Mouse (Mus musculus) liver, embryonic 14.5 days (tissue): Measurements from ENCODE around the gene Psmb2. TPM values are rescaled to one million over a fixed set of nuclear protein-coding genes. Genes with fewer than 3 reads are reported as not detected.

Experiments
- ATAC-seq: fragments of 200-750 bp; cut with Nextera tagmentation; 2 replicates; pipeline ENCODE4 v1.8.0; 2017; ENCODE audit warnings: moderate number of reproducible peaks, mild to moderate bottlenecking, moderate library complexity; ENCODE audit not compliant: insufficient read depth
- DNase-seq, 3 experiments: peaks; one replicate each; pipeline ENCODE4 v3.0.0-alpha.2; 2012 to 2013; ENCODE audit warnings: low read depth in 3 of 3, low spot score in 3 of 3
- H3K27ac ChIP-seq: fragments of 300-500 bp; sonication (generic); 2 replicates; pipeline ENCODE4 v1.5.1; 2014; ENCODE audit warnings: moderate library complexity, mild to moderate bottlenecking, control low read depth, inconsistent platforms
- H3K27me3 ChIP-seq: fragments of 300-500 bp; sonication (generic); 2 replicates; pipeline ENCODE4 v1.6.1; 2014; ENCODE audit warnings: mild to moderate bottlenecking, low read length, moderate library complexity; ENCODE audit not compliant: control insufficient read depth, insufficient read depth
- H3K36me3 ChIP-seq: fragments of 300-500 bp; sonication (generic); replicated peaks from 2 replicates; pipeline ENCODE4 v1.6.1; 2014; ENCODE audit warnings: low read depth; ENCODE audit not compliant: control insufficient read depth, insufficient read depth
- H3K4me1 ChIP-seq, 2 experiments: fragments of 200-500 bp in 1 of 2; fragments of 300-500 bp in 1 of 2; sonication (generic) in 1 of 2; replicated peaks; 2 replicates each; pipeline ENCODE4 v1.6.1; 2012 to 2014; ENCODE audit warnings: antibody characterized with exemption in 1 of 2, inconsistent platforms in 1 of 2, low read length in 1 of 2; ENCODE audit not compliant: control insufficient read depth in 2 of 2, insufficient read depth in 2 of 2
- H3K4me2 ChIP-seq: fragments of 300-500 bp; sonication (generic); 2 replicates; pipeline ENCODE4 v1.6.1; 2014; ENCODE audit warnings: low read depth, mild to moderate bottlenecking, control low read depth, moderate library complexity
- H3K4me3 ChIP-seq, 2 experiments: fragments of 200-500 bp in 1 of 2; fragments of 300-500 bp in 1 of 2; sonication (generic) in 1 of 2; 2 replicates each; pipeline ENCODE4 v1.5.1; 2012 to 2014; ENCODE audit warnings: low read depth in 2 of 2, low read length in 2 of 2, mild to moderate bottlenecking in 2 of 2, control low read depth in 1 of 2, inconsistent platforms in 1 of 2, moderate library complexity in 1 of 2; ENCODE audit not compliant: insufficient read depth in 1 of 2
- H3K9ac ChIP-seq: fragments of 300-500 bp; sonication (generic); replicated peaks from 2 replicates; pipeline ENCODE4 v1.6.1; 2014; ENCODE audit warnings: mild to moderate bottlenecking, control low read depth, moderate library complexity
- H3K9me3 ChIP-seq: fragments of 300-500 bp; sonication (generic); 2 replicates; pipeline ENCODE4 v1.6.1; 2016; ENCODE audit warnings: low read length, mixed read lengths; ENCODE audit not compliant: control insufficient read depth
- CTCF ChIP-seq: IDR thresholded peaks from 2 replicates; pipeline ENCODE4 v1.5.1; 2016; ENCODE audit warnings: antibody characterized with exemption, low read depth, control low read depth
- EP300 ChIP-seq: IDR thresholded peaks from 2 replicates; pipeline ENCODE4 v1.6.1; 2016; ENCODE audit warnings: antibody characterized with exemption, low read depth
- WGBS: fragments of 180-500 bp; shearing (Covaris S2); extraction: QIAGEN DNeasy Blood & Tissue Kit; methylation state at CpG from one replicate; pipeline ENCODE4 v1.1.7; 2014; ENCODE audit not compliant: insufficient replicate concordance; 5-methylcytosine and 5-hydroxymethylcytosine counted together
- polyA plus RNA-seq, 2 experiments: library from polyadenylated mRNA; depleted of rRNA in 1 of 2; stranded (reverse) in 1 of 2; unstranded in 1 of 2; fragments of >200 nt; fragmentation: Nextera tagmentation in 1 of 2; extraction: Ambion mirVana in 1 of 2; gene quantifications; 2 replicates each; pipeline versions ENCODE4 v1.2.1 to v1.2.3; 2012 to 2014

The Psmb2 gene
- polyA plus RNA-seq, 2 experiments = 129 to 298 TPM

- ATAC-seq (no peak), DNase-seq (no peak)
- H3K36me3 ChIP-seq = no peaks in the 10 kb centered on the region
- no peaks in the 10 kb centered on the region for H3K9me3 ChIP-seq
- H3K27ac ChIP-seq = no peak overlapping the region
- 59% methylated on average over 5 of the region's 5 CpGs for WGBS
- no peak overlapping the region for H3K4me3 ChIP-seq
- no peak overlapping the region for H3K4me2 ChIP-seq
- no peak overlapping the region for H3K9ac ChIP-seq
- no peaks in the 10 kb centered on the region for H3K27me3 ChIP-seq
- no peak for TF ChIP-seq CTCF
- no peak for TF ChIP-seq EP300
- no peaks in the 10 kb centered on the region for H3K4me1 ChIP-seq
These were observed 24.3 kb upstream of the Psmb2 start for GRCm38 (mm10) chr4:126653148-126653547.

- 12% methylated on average over 9 of the region's 9 CpGs for WGBS
- no peak overlapping the region for H3K27ac ChIP-seq
- DNase-seq (no peak), ATAC-seq (no peak)
- H3K4me3 ChIP-seq = no peak overlapping the region
- H3K36me3 ChIP-seq = no peaks in the 10 kb centered on the region
- no peak overlapping the region for H3K4me2 ChIP-seq
- no peaks in the 10 kb centered on the region for H3K9me3 ChIP-seq
- no peaks in the 10 kb centered on the region for H3K27me3 ChIP-seq
- TF ChIP-seq CTCF = no peak
- TF ChIP-seq EP300 = no peak
- H3K4me1 ChIP-seq = no peaks in the 10 kb centered on the region
- H3K9ac ChIP-seq = no peak overlapping the region
These were observed 22.1 kb upstream of the Psmb2 start for GRCm38 (mm10) chr4:126655356-126655755.

GRCm38 (mm10) chr4:126661249-126661648 is 16.2 kb upstream of the Psmb2 start:
- Histone ChIP-seq H3K27ac (no peak overlapping the region), H3K36me3 (no peaks in the 10 kb centered on the region), H3K4me2 (no peak overlapping the region), H3K9me3 (no peaks in the 10 kb centered on the region), H3K4me1 (no peaks in the 10 kb centered on the region), H3K27me3 (no peaks in the 10 kb centered on the region), H3K9ac (no peak overlapping the region), H3K4me3 (no peak overlapping the region)
- 49% methylated on average over 7 of the region's 7 CpGs for WGBS
- DNase-seq (no peak), ATAC-seq (no peak)
- no peak for TF ChIP-seq EP300
- TF ChIP-seq CTCF = no peak

DNA sequence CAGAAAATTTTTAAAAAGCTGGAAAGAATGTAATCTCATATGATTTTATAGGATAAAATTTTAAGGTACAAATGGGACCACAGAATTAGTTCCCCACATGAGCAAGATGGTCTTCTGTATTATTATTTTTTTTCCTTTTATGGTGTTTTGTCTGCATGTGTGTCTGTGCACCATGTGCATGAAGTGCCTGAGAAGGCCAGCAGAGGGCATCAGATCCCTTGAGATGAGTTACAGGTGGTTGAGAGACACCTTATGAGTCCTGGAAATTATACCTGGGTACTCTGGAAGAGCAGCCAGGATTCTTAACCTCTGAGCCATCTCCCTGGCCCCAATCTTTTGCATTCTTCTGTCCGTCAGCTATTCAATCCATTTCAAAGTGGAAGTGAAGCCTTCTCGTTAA is 10.4 kb upstream of the Psmb2 start:
- WGBS = 77% methylated on average over 2 of the region's 2 CpGs
- Histone ChIP-seq H3K27ac (no peak overlapping the region), H3K27me3 (no peaks in the 10 kb centered on the region), H3K9me3 (no peaks in the 10 kb centered on the region), H3K4me1 (no peaks in the 10 kb centered on the region), H3K4me3 (no peak overlapping the region), H3K4me2 (no peak overlapping the region), H3K9ac (no peak overlapping the region), H3K36me3 (no peaks in the 10 kb centered on the region)
- no peak for ATAC-seq
- DNase-seq = no peak
- TF ChIP-seq CTCF (peak; percentile 55), EP300 (no peak)

- ATAC-seq (peak; percentile 53; the same call in 1 of the 2 replicates), DNase-seq (peak; percentile 56 to 59 (median 57))
- Histone ChIP-seq H3K9ac (peak overlapping the region; percentile 29; the same call in 1 of the 2 replicates), H3K9me3 (no peaks in the 10 kb centered on the region), H3K4me3 (peak overlapping the region in 1 of 2 experiments; percentile 16; a peak in 1 of 4 replicates), H3K4me2 (peak overlapping the region; percentile 53), H3K27me3 (no peaks in the 10 kb centered on the region), H3K4me1 (peaks cover 23 to 26% of the 10 kb centered on the region in 2 experiments), H3K36me3 (peaks cover 27% of the 10 kb centered on the region), H3K27ac (peak overlapping the region; percentile 37)
- 8% methylated on average over 5 of the region's 5 CpGs for WGBS
- TF ChIP-seq EP300 (peak; percentile 69), CTCF (no peak)
These were observed 4.9 kb downstream of the Psmb2 start for GRCm38 (mm10) chr4:126682298-126682697.

- peak overlapping the region; percentile 38; the same call in 1 of the 2 replicates for H3K9ac ChIP-seq
- no peak for ATAC-seq
- peak overlapping the region; percentile 70 for H3K27ac ChIP-seq
These were observed 5.7 kb downstream of the Psmb2 start for GRCm38 (mm10) chr4:126683084-126683483.

More at GRCm38 (mm10) chr4:126683084-126683483, 5.7 kb downstream of the Psmb2 start:
- WGBS = 59% methylated on average over 3 of the region's 3 CpGs
- Histone ChIP-seq H3K4me3 (0 out of 4 replicates have a peak overlapping the region, but pooled peaks of 1 of the 2 experiments have one; percentile 16), H3K4me2 (peak overlapping the region; percentile 53), H3K27me3 (no peaks in the 10 kb centered on the region), H3K4me1 (peaks cover 23 to 26% of the 10 kb centered on the region in 2 experiments), H3K9me3 (no peaks in the 10 kb centered on the region), H3K36me3 (peaks cover 30% of the 10 kb centered on the region)
- TF ChIP-seq EP300 (no peak), CTCF (no peak)
- DNase-seq = no peak
